Mouse (Mus musculus) C2C12 (cell line): ENCODE results near the gene Cdkl4.

ENCODE experiments used
- CTCF ChIP-seq: IDR thresholded peaks from one replicate; pipeline ENCODE4 v1.5.1; 2011; ENCODE audit not compliant: control insufficient read depth, insufficient read depth, insufficient read length
- MAX ChIP-seq: IDR thresholded peaks from one replicate; pipeline ENCODE4 v1.6.1; 2011; ENCODE audit warnings: mild to moderate bottlenecking, control low read depth
- MYOD1 ChIP-seq: IDR thresholded peaks from one replicate; pipeline ENCODE4 v1.6.1; 2011; ENCODE audit warnings: low read depth; ENCODE audit not compliant: control insufficient read depth, insufficient read length

- TF ChIP-seq CTCF, result no peak
- TF ChIP-seq MAX, result no peak
- TF ChIP-seq MYOD1, result no peak
Measured at GRCm38 (mm10) chr17:80523231-80523630, 54.4 kb downstream of the Cdkl4 start.
